Mouse (Mus musculus) midbrain, postnatal 0 days (tissue): ENCODE results near the gene Mrc2. TPM values are rescaled to one million over a fixed set of nuclear protein-coding genes. Genes with fewer than 3 reads are reported as not detected.

ENCODE experiments used
- ATAC-seq: fragments of 200-750 bp; cut with Nextera tagmentation; 2 replicates; pipeline ENCODE4 v1.8.0; 2017; ENCODE audit warnings: moderate number of reproducible peaks, mild to moderate bottlenecking, moderate TSS enrichment, moderate library complexity; ENCODE audit not compliant: low FRiP score
- DNase-seq: peaks from one replicate; pipeline ENCODE4 v3.0.0-alpha.2; 2015; ENCODE audit warnings: low spot score
- H3K27ac ChIP-seq: fragments of 300-500 bp; sonication (generic); 2 replicates; pipeline ENCODE4 v1.5.1; 2014; ENCODE audit warnings: low read depth, mild to moderate bottlenecking, low read length, mixed read lengths
- H3K27me3 ChIP-seq: fragments of 300-500 bp; sonication (generic); 2 replicates; pipeline ENCODE4 v1.6.1; 2014; ENCODE audit warnings: low read length, control low read depth, mixed read lengths; ENCODE audit not compliant: insufficient read depth
- H3K36me3 ChIP-seq: fragments of 300-500 bp; sonication (generic); 2 replicates; pipeline ENCODE4 v1.6.1; 2014; ENCODE audit warnings: low read length, control low read depth, mixed read lengths; ENCODE audit not compliant: insufficient read depth
- H3K4me1 ChIP-seq: fragments of 300-500 bp; sonication (generic); 2 replicates; pipeline ENCODE4 v1.6.1; 2014; ENCODE audit warnings: mild to moderate bottlenecking, control low read depth, antibody characterized with exemption, low read length, mixed read lengths; ENCODE audit not compliant: insufficient read depth
- H3K4me2 ChIP-seq: fragments of 300-500 bp; sonication (generic); 2 replicates; pipeline ENCODE4 v1.6.1; 2014; ENCODE audit warnings: low read depth, mild to moderate bottlenecking, low read length, mixed read lengths; ENCODE audit not compliant: poor library complexity, severe bottlenecking
- H3K4me3 ChIP-seq: fragments of 300-500 bp; sonication (generic); 2 replicates; pipeline ENCODE4 v1.5.1; 2014; ENCODE audit warnings: low read depth, mild to moderate bottlenecking, low read length, moderate library complexity
- H3K9ac ChIP-seq: fragments of 300-500 bp; sonication (generic); replicated peaks from 2 replicates; pipeline ENCODE4 v1.6.1; 2014; ENCODE audit warnings: mild to moderate bottlenecking, low read length, moderate library complexity, mixed read lengths; ENCODE audit not compliant: poor library complexity, severe bottlenecking
- H3K9me3 ChIP-seq: fragments of 300-500 bp; sonication (generic); 2 replicates; pipeline ENCODE4 v1.6.1; 2016; ENCODE audit warnings: low read length, control low read depth
- CTCF ChIP-seq: IDR thresholded peaks from 2 replicates; pipeline ENCODE4 v1.5.1; 2016; ENCODE audit warnings: antibody characterized with exemption, mild to moderate bottlenecking
- WGBS: fragments of 180-500 bp; shearing (Covaris S2); extraction: QIAGEN DNeasy Blood & Tissue Kit; methylation state at CpG from one replicate; pipeline ENCODE4 v1.1.7; 2014; 5-methylcytosine and 5-hydroxymethylcytosine counted together
- polyA plus RNA-seq: library from polyadenylated mRNA; unstranded; fragments of >200 nt; fragmentation: Nextera tagmentation; extraction: Ambion mirVana; gene quantifications from 2 replicates; pipeline ENCODE4 v1.2.1, GENCODE M21; 2015
- total RNA-seq: library from RNA; depleted of rRNA; stranded (reverse); fragments of >200 nt; gene quantifications from 2 replicates; pipeline ENCODE4 v1.2.3, GENCODE M21; 2014; rRNA removed

Gene Mrc2
- total RNA-seq (16.8 and 20.5 TPM in 2 replicates), polyA plus RNA-seq (3.4 TPM in 2 replicates)

- 0 out of 2 replicates have a peak within 1 kb of the TSS, but pooled peaks have one; percentile 18 for H3K27ac ChIP-seq
- 0 out of 2 replicates have a peak, but pooled peaks cover 10% of the 10 kb centered on the region for H3K27me3 ChIP-seq
- peak within 1 kb of the TSS; percentile 48 for H3K9ac ChIP-seq
- peak; percentile 55 for ATAC-seq
- peak within 1 kb of the TSS; percentile 99 for H3K4me2 ChIP-seq
- peak within 1 kb of the TSS; percentile 53 for H3K4me3 ChIP-seq
- no peak; the same call in 1 of the 2 replicates for TF ChIP-seq CTCF
- H3K9me3 ChIP-seq: no peaks in the 10 kb centered on the region
- peak; percentile 46 for DNase-seq
- under 1% methylated on average over 66 of the region's 75 CpGs for WGBS
- 0 out of 2 replicates have a peak, but pooled peaks cover 6% of the 10 kb centered on the region for H3K4me1 ChIP-seq
- H3K36me3 ChIP-seq: no peaks in the 10 kb centered on the region
These were observed at the start of gene Mrc2 for GRCm38 (mm10) chr11:105292124-105293071. Gene Mrc2, plus strand, starts transcription at chr11:105292643.

DNA sequence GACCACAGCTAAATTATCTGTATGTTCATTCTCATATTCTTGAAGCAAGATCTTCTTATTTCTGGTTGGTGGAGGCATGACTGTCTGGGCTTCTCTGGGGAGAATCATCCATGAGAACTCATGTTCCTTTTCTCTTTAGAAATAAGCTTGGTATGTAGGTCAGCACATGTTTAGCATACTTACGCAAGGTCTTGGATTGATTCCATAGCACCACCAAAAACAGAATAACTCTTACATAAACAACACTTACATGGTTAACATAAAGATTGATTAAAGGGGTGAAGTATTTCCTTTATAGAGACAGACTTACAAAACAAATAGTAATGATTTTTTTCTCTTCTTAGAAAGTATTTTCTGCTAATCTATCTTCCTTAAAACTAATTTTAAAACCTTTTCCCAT lies 46.1 kb upstream of the Mrc2 start:
- Histone ChIP-seq H3K9ac (no peak overlapping the region), H3K9me3 (no peaks in the 10 kb centered on the region), H3K4me2 (no peak overlapping the region), H3K27me3 (no peaks in the 10 kb centered on the region), H3K27ac (no peak overlapping the region), H3K4me3 (no peak overlapping the region), H3K4me1 (no peaks in the 10 kb centered on the region), H3K36me3 (peaks cover 18% of the 10 kb centered on the region; the same call in 1 of the 2 replicates)
- ATAC-seq: no peak
- 95% methylated on average over 1 of the region's 1 CpGs for WGBS
- no peak for DNase-seq
- no peak for TF ChIP-seq CTCF

DNA sequence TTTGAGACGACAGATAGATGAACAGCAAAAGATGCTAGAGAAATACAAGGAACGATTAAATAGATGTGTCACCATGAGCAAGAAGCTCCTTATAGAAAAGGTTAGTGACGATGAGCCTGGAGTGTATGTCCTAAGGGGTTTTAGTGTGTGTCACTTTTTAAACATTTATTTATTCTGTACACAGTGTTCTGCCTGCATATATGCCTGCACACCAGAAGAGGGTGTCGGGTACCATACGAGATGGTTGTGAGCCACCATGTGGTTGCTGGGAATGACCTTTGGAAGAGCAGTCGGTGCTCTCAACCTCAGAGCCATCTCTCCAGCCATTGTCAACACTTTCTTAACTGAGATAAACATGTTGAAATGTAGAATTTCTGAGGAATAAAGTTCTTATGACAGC lies 45.7 kb upstream of the Mrc2 start:
- H3K9me3 ChIP-seq: no peaks in the 10 kb centered on the region
- no peak overlapping the region for H3K27ac ChIP-seq
- 93% methylated on average over 6 of the region's 6 CpGs for WGBS
- H3K36me3 ChIP-seq: peaks cover 18% of the 10 kb centered on the region; the same call in 1 of the 2 replicates
- no peak overlapping the region for H3K4me3 ChIP-seq
- no peaks in the 10 kb centered on the region for H3K4me1 ChIP-seq
- no peak overlapping the region for H3K9ac ChIP-seq
- no peak overlapping the region for H3K4me2 ChIP-seq
- peak; percentile 12; the same call in 1 of the 2 replicates for TF ChIP-seq CTCF
- no peak for ATAC-seq
- no peaks in the 10 kb centered on the region for H3K27me3 ChIP-seq
- DNase-seq: no peak

DNA sequence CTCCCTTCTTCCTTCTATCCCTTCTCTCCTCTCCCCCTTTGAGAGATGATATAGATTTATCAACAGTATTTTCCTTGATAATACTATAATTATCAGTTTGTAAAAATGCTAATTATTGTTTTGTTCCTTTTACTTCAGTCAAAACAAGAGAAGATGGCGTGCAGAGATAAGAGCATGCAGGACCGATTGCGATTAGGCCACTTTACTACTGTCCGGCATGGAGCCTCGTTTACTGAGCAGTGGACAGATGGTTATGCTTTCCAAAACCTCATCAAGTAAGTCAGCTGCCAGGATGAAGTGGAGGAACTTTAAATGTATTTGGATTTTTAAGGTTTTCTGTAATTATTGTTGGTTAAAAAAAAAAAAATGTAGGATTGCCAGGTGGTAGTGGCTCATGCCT lies 45.1 kb upstream of the Mrc2 start:
- Histone ChIP-seq H3K4me2 (no peak overlapping the region), H3K36me3 (peaks cover 13% of the 10 kb centered on the region; the same call in 1 of the 2 replicates), H3K27me3 (no peaks in the 10 kb centered on the region), H3K27ac (no peak overlapping the region), H3K4me3 (no peak overlapping the region), H3K4me1 (no peaks in the 10 kb centered on the region), H3K9ac (no peak overlapping the region), H3K9me3 (no peaks in the 10 kb centered on the region)
- TF ChIP-seq CTCF: no peak
- DNase-seq (no peak), ATAC-seq (no peak)
- WGBS: 93% methylated on average over 5 of the region's 5 CpGs

GRCm38 (mm10) chr11:105259733-105260132 lies 32.7 kb upstream of the Mrc2 start:
- no peak overlapping the region for H3K9ac ChIP-seq
- WGBS: 87% methylated on average over 3 of the region's 3 CpGs
- no peaks in the 10 kb centered on the region for H3K9me3 ChIP-seq
- no peaks in the 10 kb centered on the region for H3K4me1 ChIP-seq
- no peak overlapping the region for H3K4me2 ChIP-seq
- no peak overlapping the region for H3K4me3 ChIP-seq
- H3K27ac ChIP-seq: no peak overlapping the region
- H3K27me3 ChIP-seq: no peaks in the 10 kb centered on the region
- H3K36me3 ChIP-seq: peaks cover 21% of the 10 kb centered on the region
- no peak for TF ChIP-seq CTCF
- no peak for ATAC-seq
- DNase-seq: no peak

DNA sequence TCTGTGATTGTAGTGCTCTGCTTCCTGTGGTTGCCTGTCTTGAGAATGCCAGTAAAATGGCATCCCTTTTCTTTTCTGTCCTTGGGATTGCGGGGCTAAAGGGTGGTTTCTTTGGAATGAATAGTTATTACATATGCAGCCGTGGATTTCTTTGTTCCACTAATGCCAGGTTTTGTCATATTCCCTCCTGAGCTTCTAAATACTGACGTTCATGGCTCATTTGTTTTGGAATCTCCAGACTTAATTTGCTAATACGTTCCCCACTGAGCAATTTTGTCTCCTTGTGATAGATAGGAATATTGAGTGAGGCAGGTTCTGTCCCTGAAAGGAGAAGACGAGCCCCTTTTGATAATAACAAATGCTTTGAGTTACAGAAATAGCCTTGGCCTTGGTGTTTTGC lies 31.3 kb upstream of the Mrc2 start:
- Histone ChIP-seq H3K36me3 (peaks cover 19% of the 10 kb centered on the region), H3K27ac (no peak overlapping the region), H3K4me1 (no peaks in the 10 kb centered on the region), H3K4me3 (no peak overlapping the region), H3K4me2 (no peak overlapping the region), H3K9me3 (no peaks in the 10 kb centered on the region), H3K9ac (no peak overlapping the region), H3K27me3 (no peaks in the 10 kb centered on the region)
- ATAC-seq: no peak
- TF ChIP-seq CTCF: no peak
- 58% methylated on average over 5 of the region's 5 CpGs for WGBS
- DNase-seq: peak; percentile 21
